Mouse (Mus musculus) forelimb bud, embryonic 11.5 days (tissue): ENCODE measurements around the gene Cnst.
A peak's percentile ranks its signal among the peaks of the same experiment; 100 is the strongest.

ENCODE experiments used
- DNase-seq: peaks from one replicate; pipeline ENCODE4 v3.0.0-alpha.2; 2012; ENCODE audit warnings: low read depth, low spot score

The Cnst gene

GRCm38 (mm10) chr1:179545768-179546550, at the start of gene Cnst, which contains the start of gene Tfb2m:
Gene Cnst (plus strand): TSS chr1:179546370.
Gene Tfb2m (minus strand): TSS chr1:179546267.
- DNase-seq: peak; percentile 97

- no peak for DNase-seq
These were observed 46.9 kb upstream of the Cnst start for GRCm38 (mm10) chr1:179499257-179499656.

- DNase-seq: no peak
These were observed 43.6 kb upstream of the Cnst start for GRCm38 (mm10) chr1:179502565-179502964.

- DNase-seq: peak; percentile 52
These were observed 39.4 kb upstream of the Cnst start for GRCm38 (mm10) chr1:179506530-179507315.

- DNase-seq: no peak
These were observed 35.4 kb upstream of the Cnst start for GRCm38 (mm10) chr1:179510546-179511340.

- DNase-seq: no peak
These were observed 34.3 kb upstream of the Cnst start for GRCm38 (mm10) chr1:179511895-179512294.

GRCm38 (mm10) chr1:179516941-179517712, 29.0 kb upstream of the Cnst start:
- peak; percentile 23 for DNase-seq

GRCm38 (mm10) chr1:179517713-179518465, 28.3 kb upstream of the Cnst start, which contains the start of gene Smyd3:
Gene Smyd3 (minus strand): TSS chr1:179518041.
- peak; percentile 88 for DNase-seq

- DNase-seq: no peak
These were observed 26.3 kb upstream of the Cnst start for GRCm38 (mm10) chr1:179519901-179520300.

GRCm38 (mm10) chr1:179539054-179539453, 7.1 kb upstream of the Cnst start:
- no peak for DNase-seq

GRCm38 (mm10) chr1:179539887-179540286, 6.3 kb upstream of the Cnst start:
- no peak for DNase-seq

- no peak for DNase-seq
These were observed 4.7 kb upstream of the Cnst start for GRCm38 (mm10) chr1:179541502-179541901.

GRCm38 (mm10) chr1:179546551-179546917, 364 bp downstream of the Cnst start:
- no peak for DNase-seq

- no peak for DNase-seq
These were observed 1.0 kb downstream of the Cnst start for GRCm38 (mm10) chr1:179547176-179547575.

GRCm38 (mm10) chr1:179548220-179548619, 2.0 kb downstream of the Cnst start:
- no peak for DNase-seq

GRCm38 (mm10) chr1:179548996-179549752, 3.0 kb downstream of the Cnst start:
- DNase-seq: no peak

GRCm38 (mm10) chr1:179551336-179551735, 5.2 kb downstream of the Cnst start:
- DNase-seq: no peak

GRCm38 (mm10) chr1:179551921-179552320, 5.8 kb downstream of the Cnst start:
- DNase-seq: no peak

GRCm38 (mm10) chr1:179552751-179553150, 6.6 kb downstream of the Cnst start:
- DNase-seq: no peak
